Mouse (Mus musculus) left cerebral cortex, adult 9 months (tissue): ENCODE data around the gene Nufip1.

ENCODE experiments used
- DNase-seq, 2 experiments: peaks; one replicate each; pipeline ENCODE4 v3.0.0; 2022; ENCODE audit warnings: low spot score in 2 of 2

Gene Nufip1

DNA sequence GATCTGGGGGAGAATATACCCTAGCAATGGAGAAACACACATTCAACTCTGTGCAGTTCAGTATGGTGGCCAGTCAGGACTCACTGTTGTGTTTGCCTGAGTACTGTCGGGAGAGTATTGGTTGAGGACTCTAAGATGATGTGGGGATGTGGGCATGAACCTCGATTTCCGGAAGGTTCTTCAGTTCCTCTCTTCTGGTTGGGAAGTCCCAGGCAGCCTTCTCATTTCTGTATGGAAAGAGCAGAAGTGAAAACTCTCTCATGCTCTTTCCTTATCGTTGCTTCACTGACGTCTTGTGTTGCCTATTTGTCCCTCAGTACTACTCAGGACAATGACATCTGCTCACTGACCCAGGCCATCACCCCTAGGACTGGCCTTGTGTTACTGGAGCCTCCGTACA, 68.7 kb downstream of the Nufip1 start:
- DNase-seq: no peak

DNA sequence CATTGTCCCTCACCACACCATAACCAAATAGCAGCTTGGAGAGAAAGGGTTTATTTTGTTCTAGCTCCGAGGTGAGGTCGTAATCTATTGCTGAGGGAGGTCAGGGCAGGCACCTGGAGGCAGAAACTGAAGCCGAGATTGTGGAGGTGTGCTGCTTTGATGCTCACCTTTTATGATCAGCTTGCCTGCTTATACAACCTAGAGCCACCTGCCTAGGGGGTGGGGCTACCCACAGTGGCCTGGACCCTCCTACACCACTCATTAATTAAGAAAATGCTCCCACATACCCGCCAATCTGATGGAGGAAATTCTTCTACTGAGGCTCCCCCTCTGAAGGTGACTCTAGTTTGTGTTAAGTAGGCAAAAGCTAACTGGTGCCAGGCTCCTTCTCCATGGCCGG, 74.7 kb downstream of the Nufip1 start:
- no peak for DNase-seq

DNA sequence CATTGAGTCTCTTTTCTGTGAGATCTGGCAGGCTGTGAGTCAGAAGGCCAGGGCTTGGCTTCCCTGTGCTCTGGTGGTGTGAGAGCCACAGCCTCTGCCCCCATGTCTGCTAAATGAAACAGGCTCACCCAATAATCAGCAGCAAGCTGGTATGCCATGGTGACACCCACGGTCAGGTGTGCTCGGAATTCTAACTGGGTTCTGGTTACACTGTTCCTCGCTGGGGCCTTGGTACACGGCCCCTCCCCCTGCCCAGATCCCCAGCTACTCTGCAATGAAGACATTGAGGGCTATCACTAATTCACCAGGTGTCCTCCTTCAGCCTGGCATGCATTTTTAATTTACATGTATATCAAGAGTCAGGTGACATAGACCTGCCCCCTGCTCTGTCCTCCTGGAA, 75.6 kb downstream of the Nufip1 start:
- no peak for DNase-seq
